Comparison of ENCODE assay signal across 12 mouse cellular contexts in genomic region chr19:45938064-45938463, GRCm38 (mm10).
A peak's percentile ranks its signal among the peaks of the same experiment; 100 is the strongest.
DNase-seq lines count a peak whose midpoint lies in the region; ATAC-seq and TF ChIP-seq lines count a peak whose summit lies in the region.
"Had no signal": no experiment of that assay in that cellular context is flagged by ENCODE, and none has a peak within 500 bp of the region (broad histone marks: within the 10 kb centered on the region; RNA-seq: fewer than 3 reads in every experiment).

No protein-coding gene starts in this region.

- no peak for TF ChIP-seq CTCF in lung, adult 2 months (IDR thresholded peaks at IDR 0.05; ENCODE audit: insufficient read depth, low read length)

- no peaks in the 10 kb centered on the region; the same call in 1 of the 2 replicates for H3K4me1 ChIP-seq in lung, adult 2 months (ENCODE audit: control insufficient read depth, insufficient read depth, low read length)

- WGBS in lung, adult 2 months: 64% methylated on average over 3 of the region's 3 CpGs

- peak; percentile 24 for DNase-seq in embryo, embryonic 10.5 days (ENCODE audit: low spot score)
- DNase-seq in embryo, embryonic 9.5 days (ENCODE audit: extremely low spot score): no peak
- DNase-seq in spleen, postnatal 36 days (ENCODE audit: low spot score in 2 of 2): peak; percentile 2 to 24
- DNase-seq in spleen, postnatal 14 days (ENCODE audit: low spot score in 2 of 2): no peak
- DNase-seq in retina, postnatal 1 day: peak; percentile 21
- DNase-seq in lung, adult 2 months: no peak
- no peak for DNase-seq in cerebellum, postnatal 4 days (ENCODE audit: low spot score in 2 of 2)
- DNase-seq: kidney, adult 11 months; spleen, adult 18-20 months; thymus, adult 18-20 months had no signal

- ATAC-seq in megakaryocyte-erythroid progenitor cell, adult 5-6 weeks (replicated peaks; ENCODE audit: low FRiP score, low TSS enrichment, poor library complexity, severe bottlenecking): 0 out of 2 replicates have a peak, but pooled peaks have one; percentile 22

- TF ChIP-seq POLR2A in lung, adult 2 months (IDR thresholded peaks at IDR 0.05; ENCODE audit: borderline replicate concordance, extremely low read depth, low read depth, low read length): no peak

- H3K4me3 ChIP-seq in lung, adult 2 months (replicated peaks; ENCODE audit: extremely low read depth, low read depth, low read length): no peak overlapping the region
- H3K4me3 ChIP-seq: heart, embryonic 13.5 days had no signal

Comparison
In these comparisons a context has a peak if more than half of its experiments do, and no peak if none do; other contexts are left out.
1. DNase-seq: peak in embryo, embryonic 10.5 days (single experiment), spleen, postnatal 36 days (2 of 2) and retina, postnatal 1 day (single experiment); none in embryo, embryonic 9.5 days (single experiment), spleen, postnatal 14 days (0 of 2), lung, adult 2 months (single experiment) and cerebellum, postnatal 4 days (0 of 2).